Mouse (Mus musculus): Measurements from ENCODE around the gene Ppfia4.

Gene Ppfia4

DNA sequence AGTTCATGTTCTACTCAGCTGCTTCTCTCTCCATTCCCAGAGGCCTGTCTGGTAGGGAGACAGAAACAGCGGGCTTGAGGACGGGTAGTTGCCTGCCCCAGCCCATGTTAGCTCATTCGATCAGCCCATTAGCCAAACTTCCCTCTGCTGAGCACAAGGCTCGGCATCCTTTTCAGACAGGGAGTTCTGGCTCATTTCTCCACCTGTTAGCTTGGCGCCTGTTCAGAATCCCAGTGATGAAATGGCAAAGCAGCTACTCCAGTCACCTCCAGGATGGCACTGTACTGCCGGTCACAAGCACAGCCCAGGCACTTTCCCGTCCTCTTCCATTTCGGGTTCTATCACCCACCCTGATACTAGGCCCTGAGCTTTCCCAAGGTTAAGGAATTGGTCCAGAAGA, 35.5 kb downstream of the Ppfia4 start:
- no peak for DNase-seq

DNA sequence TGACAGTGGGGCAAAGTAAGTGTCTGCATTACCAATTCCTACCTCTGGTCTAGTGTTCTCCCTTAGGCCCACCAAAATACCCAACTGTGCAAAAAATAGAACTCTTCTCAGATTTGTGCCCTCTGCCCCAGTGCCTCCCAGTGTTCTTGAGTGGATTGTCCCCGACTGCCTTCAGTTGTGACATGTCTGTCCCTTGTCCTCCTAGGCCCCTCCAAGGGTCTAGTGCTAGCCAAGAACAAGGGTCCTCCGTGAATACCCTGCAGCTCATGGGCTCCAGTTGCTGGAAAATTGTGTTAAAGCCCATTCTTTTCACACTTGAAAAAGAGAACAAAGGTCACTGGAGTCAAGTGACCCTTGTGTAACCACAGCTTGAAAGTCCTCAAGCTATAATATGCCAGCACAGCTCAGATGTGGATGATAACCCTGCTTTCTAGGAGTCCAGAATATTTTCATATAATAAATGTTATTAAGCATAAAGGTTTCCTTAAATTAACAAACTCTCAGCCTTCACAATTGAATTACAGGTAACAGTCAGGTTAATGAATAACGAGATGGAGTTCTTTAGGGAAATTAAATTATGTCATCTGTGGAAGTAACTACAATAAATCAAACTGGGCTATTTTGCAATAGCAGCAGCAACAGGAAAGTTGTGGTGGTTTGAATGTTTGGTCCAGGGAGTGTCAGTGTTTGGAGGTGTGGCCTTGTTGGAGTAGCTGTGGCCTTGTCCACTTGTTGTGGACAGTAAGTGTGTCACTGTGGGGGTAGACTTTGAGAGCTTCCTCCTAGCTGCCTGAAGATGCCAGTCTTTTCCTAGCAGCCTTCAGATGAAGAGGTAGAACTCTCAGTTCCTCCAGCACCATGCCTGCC, 38.8 kb downstream of the Ppfia4 start:
- DNase-seq, result no peak

GRCm38 (mm10) chr1:134293276-134293675, 39.5 kb downstream of the Ppfia4 start:
- no peak for DNase-seq

DNA sequence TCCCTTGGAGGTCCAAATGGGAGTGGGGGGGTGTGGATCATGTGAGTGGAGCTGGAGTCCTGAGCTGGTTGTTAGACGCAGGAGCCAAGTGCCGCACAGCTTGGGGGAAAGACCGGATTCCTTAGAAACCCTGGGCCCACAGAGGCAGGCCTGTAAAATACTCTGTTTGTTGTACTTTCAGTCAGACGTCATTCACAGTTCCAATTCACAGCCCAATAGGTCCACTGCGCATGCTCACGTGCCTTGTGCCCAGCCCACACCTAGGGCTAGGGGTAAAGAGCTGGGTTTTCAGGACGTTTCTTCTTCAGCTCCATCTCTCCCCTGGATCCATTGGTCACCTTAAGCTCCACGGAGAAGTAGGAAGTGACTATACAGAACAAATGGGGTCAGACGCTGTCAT, 40.1 kb downstream of the Ppfia4 start:
- no peak for DNase-seq

- peak; percentile 42 for DNase-seq
Observed at GRCm38 (mm10) chr1:134292073-134292472, 40.7 kb downstream of the Ppfia4 start.

DNA sequence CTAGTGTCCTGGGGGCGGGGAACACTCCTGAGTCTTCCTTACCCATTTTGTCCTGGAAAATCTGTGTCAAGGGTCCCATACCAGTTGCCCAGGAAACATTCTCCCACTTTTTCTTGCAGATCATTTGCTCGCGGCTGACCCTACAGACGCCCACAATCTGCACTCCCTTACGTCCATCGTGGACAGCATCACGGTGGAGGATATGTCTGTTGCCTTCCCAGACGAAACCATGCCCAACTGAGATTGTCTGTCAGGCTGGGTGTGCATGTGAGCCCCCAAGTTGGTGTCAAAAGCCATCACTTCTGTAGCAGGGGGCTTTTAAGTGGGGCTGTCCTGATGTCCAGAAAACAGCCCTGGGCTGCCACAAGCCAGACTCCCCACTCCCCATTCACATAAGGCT, 41.2 kb downstream of the Ppfia4 start:
- DNase-seq, result no peak

GRCm38 (mm10) chr1:134290909-134291308, 41.8 kb downstream of the Ppfia4 start:
- DNase-seq, result peak; percentile 28

- no peak for DNase-seq
Observed at GRCm38 (mm10) chr1:134290300-134290699, 42.4 kb downstream of the Ppfia4 start.

DNA sequence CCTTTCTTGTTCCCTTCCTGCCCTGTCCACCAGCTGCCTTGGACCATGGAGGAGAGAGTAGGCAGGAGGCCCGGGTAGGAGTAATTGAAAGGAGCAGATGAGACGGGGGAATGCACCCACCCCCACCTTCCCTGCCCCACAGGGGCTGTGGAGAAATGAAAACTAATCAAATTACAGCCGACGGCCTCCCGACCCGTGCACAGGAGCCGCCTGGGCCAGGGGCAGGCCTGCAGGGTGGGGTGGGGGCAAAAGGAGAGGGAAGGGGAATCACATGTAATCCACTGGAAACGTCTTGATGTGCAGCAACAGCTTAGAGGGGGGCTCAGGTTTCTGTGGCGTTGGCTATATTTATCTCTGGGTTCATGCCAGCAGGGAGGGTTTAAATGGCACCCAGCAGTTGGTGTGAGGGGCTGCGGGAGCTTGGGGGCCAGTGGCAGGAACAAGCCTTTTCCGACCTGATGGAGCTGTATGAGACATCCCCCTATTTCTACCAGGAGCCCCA, 43.1 kb downstream of the Ppfia4 start, which contains the start of gene Myog:
TSS of gene Myog (plus strand) at position 392 of the 502 bp plus-strand sequence.
- DNase-seq, result no peak

DNA sequence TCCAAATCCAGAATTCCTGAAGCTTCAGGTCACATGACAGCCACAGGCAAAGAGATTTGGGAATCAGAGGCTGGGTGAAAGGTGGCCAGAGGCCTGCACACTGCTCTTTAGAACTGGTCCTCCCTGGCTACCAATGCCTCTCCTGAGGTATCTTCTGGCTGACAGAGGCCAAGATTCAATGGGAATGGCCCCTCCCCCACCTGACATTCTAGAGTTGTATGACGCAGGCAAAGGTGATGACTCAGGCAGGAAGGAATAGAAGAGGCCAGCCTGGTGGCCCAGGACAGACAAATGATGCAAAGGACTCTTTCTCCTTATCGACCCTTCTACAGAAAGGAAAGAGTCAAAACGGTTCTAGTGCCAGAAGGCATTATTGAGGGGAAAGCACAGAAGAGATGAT, 44.5 kb downstream of the Ppfia4 start:
- no peak for DNase-seq

DNA sequence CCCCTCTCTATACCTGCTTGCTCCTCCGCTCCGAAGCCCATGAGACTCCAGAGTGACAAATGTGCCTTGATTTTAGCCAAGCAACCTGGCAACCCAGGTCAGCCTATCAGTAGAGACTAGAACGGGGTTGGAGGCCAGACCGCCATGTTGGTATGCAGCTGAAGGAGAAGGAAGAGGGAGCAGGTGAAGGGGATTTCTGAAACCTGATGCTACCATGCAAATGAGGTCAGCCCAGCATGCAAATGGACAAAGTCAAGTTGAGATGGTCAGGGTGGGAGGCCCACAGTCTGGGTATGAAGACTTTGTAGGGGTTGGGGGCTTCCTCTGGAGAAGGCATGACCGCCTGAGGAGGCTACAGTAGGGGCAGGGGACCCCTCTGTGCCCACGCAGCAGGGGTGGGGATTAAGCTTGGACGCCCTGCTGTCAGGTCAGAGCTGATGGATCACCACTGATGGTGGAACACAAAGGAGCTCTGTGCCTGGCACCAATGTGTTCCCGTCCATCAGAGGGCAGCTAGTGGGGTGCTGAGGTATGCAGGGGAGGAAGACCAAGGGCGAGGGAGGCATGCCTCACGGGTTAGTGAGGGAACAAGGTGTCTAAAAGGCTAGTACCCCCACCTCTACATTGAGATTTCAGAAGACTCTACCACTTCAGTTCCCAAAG, 47.1 kb downstream of the Ppfia4 start:
- DNase-seq, result no peak

DNA sequence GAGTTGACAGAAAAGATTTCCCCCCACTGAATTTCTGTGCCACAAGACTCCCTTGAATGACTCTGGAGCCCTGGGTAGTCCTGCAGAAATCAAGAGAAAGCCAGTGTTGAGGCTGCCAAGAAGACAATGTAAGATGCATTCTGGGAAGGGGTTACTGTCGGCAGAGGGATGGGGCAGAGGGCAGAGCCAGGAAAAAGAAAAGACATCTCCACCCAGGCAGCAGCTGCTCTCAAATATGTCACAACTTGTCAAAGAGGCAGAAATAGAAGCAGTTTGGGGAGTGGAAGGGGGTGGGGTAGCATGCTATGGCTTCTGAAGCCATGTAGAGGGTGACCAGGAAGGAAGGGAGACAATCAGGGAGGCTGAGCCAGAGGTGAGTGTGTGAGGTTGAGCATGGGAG, 49.6 kb downstream of the Ppfia4 start:
- no peak for DNase-seq

- no peak for DNase-seq
Observed at GRCm38 (mm10) chr1:134282342-134282741, 50.4 kb downstream of the Ppfia4 start.

- DNase-seq, result no peak
Observed at GRCm38 (mm10) chr1:134281563-134281962, 51.2 kb downstream of the Ppfia4 start.

- no peak for DNase-seq
Observed at GRCm38 (mm10) chr1:134280174-134280573, 52.6 kb downstream of the Ppfia4 start.

- no peak for DNase-seq
Observed at GRCm38 (mm10) chr1:134276823-134277222, 55.9 kb downstream of the Ppfia4 start.

- peak; percentile 22 for DNase-seq
Observed at GRCm38 (mm10) chr1:134275616-134276464, 56.9 kb downstream of the Ppfia4 start.

DNA sequence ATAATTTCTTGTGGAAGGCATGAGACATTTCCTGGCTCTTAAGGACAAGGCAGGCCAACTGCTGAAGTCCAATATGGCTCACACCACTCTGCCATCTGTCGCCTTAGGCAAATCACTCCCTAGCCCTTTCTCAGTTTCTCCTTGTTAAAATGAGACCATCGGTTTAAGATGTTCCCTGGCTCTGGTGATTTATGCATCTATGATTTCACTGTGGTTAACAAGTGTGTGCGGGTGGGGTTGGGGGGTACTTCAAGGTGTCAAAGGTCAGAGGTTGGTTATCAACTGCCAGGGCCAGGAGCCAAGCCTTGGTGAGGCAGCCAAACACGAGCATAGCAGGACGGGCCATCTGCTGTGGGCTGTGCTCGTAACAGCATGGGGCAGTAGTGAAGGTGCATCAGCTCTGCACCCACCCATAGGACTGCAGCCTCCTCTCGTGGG, 58.2 kb downstream of the Ppfia4 start:
- no peak for DNase-seq

DNA sequence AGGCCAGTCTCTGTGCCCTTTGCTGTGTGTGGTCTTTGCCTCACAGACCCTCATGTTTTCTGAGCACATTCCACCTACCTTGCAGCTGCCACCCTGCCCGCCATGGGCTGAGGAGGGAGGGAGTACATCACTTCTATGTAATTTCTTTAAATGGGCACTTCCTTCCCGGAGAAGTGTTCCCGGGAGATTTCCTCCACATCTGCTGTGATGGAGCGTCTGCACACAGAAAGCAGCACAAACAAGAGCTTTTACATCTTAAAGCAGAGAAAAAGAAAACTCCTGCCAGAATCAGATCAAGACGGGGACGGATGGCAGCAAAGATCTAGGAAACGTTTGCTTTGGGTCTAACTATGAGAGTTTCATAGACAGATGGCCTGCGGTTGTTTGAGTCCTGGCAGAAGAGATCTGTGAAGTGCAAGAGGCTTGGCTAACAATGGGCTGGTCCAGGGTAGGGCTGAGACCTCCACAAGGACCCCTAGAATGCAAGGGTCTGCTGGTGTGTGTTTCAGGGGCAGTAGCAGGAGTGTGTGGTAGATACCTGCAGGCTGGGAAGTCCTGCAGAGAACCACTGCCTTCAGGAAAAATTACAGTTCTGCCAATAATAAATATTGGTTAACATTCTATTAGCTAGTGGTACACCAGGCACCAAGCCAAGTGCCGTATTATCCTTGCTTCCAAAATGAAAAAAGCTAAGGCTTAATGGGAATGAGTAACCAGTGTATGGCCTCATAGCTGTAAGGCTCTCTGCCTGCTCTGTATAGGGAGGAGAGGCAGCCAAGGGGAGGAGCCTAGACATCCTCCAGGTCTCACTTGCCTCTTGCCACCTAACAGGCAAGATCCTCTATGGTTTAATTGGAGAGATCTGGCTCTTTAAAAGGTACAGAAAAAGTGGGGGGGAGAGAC, 59.0 kb downstream of the Ppfia4 start:
- no peak for DNase-seq

- DNase-seq, result no peak
Observed at GRCm38 (mm10) chr1:134272754-134273250, 59.9 kb downstream of the Ppfia4 start.

DNA sequence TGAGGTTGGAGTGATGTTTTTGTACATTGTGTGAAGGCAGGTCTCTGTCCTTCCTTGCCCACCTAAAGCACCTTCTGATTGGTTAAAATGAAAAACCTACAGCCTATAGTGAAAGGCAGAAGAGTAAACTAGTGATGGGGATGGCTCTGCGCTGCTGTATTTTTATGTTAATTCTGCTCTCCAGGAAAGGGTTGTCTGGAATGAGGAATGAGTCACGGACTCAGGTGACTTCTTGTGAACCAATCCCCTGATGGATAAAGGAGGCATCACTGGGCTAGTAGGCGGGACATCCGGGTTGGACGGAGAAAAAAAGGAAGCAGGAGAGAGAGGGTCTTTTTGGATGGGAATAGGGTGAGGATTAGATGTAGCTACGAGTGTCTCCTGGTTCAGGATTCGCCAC, 62.7 kb downstream of the Ppfia4 start:
- no peak for DNase-seq

- no peak for DNase-seq
Observed at GRCm38 (mm10) chr1:134265797-134266196, 66.9 kb downstream of the Ppfia4 start.
